Mouse (Mus musculus): ENCODE measurements at regions not wholly inside any gene's neighbourhood (a gene's known extent, or its start where the extent isn't known, plus 50 kb on each side); places are given as distances from the start of the nearest gene placed in this dataset.

- no peak for ATAC-seq
- no peaks in the 10 kb centered on the region for H3K36me3 ChIP-seq (ENCODE audit: control insufficient read depth, insufficient read depth, low read length)
- 89% methylated on average over 8 of the region's 8 CpGs for WGBS
Observed at GRCm38 (mm10) chr2:115392082-115392762, 189.3 kb upstream of the BC052040 start.

GRCm38 (mm10) chr2:115394091-115394490 is 187.4 kb upstream of the BC052040 start:
- no peak overlapping the region for H3K4me2 ChIP-seq (ENCODE audit: low read length)
- no peaks in the 10 kb centered on the region for H3K4me1 ChIP-seq (ENCODE audit: control insufficient read depth, insufficient read depth, low read length)
- H3K27ac ChIP-seq (ENCODE audit: low read length) = no peak overlapping the region
- 74% methylated on average over 4 of the region's 4 CpGs for WGBS
- peaks cover 2% of the 10 kb centered on the region; the same call in 1 of the 2 replicates for H3K27me3 ChIP-seq (ENCODE audit: control insufficient read depth, insufficient read depth, low read depth, low read length)
- H3K4me3 ChIP-seq (ENCODE audit: low read depth, low read length) = no peak overlapping the region
- ATAC-seq = no peak
- H3K9ac ChIP-seq (ENCODE audit: low read depth, low read length) = no peak overlapping the region
- no peaks in the 10 kb centered on the region for H3K36me3 ChIP-seq (ENCODE audit: control insufficient read depth, insufficient read depth, low read length)
- H3K9me3 ChIP-seq (replicated peaks; ENCODE audit: control insufficient read depth, low read length, poor library complexity, severe bottlenecking) = no peaks in the 10 kb centered on the region

More at GRCm38 (mm10) chr2:115392082-115392762, 189.3 kb upstream of the BC052040 start:
- no peak overlapping the region for H3K4me2 ChIP-seq (ENCODE audit: low read length)
- H3K9me3 ChIP-seq (replicated peaks; ENCODE audit: control insufficient read depth, low read length, poor library complexity, severe bottlenecking) = no peaks in the 10 kb centered on the region
- no peak overlapping the region for H3K9ac ChIP-seq (ENCODE audit: low read depth, low read length)
- H3K4me1 ChIP-seq (ENCODE audit: control insufficient read depth, insufficient read depth, low read length) = no peaks in the 10 kb centered on the region
- H3K27ac ChIP-seq (ENCODE audit: low read length) = no peak overlapping the region
- H3K27me3 ChIP-seq (ENCODE audit: control insufficient read depth, insufficient read depth, low read depth, low read length) = peaks cover 3% of the 10 kb centered on the region; the same call in 1 of the 2 replicates
- no peak overlapping the region for H3K4me3 ChIP-seq (ENCODE audit: low read depth, low read length)

- Histone ChIP-seq H3K27ac (ENCODE audit: low read length) (no peak overlapping the region), H3K4me2 (ENCODE audit: low read length) (no peak overlapping the region), H3K9ac (ENCODE audit: low read depth, low read length) (no peak overlapping the region), H3K9me3 (replicated peaks; ENCODE audit: control insufficient read depth, low read length, poor library complexity, severe bottlenecking) (no peaks in the 10 kb centered on the region), H3K4me3 (ENCODE audit: low read depth, low read length) (no peak overlapping the region), H3K36me3 (ENCODE audit: control insufficient read depth, insufficient read depth, low read length) (no peaks in the 10 kb centered on the region), H3K4me1 (ENCODE audit: control insufficient read depth, insufficient read depth, low read length) (no peaks in the 10 kb centered on the region), H3K27me3 (ENCODE audit: control insufficient read depth, insufficient read depth, low read depth, low read length) (no peaks in the 10 kb centered on the region)
- ATAC-seq = no peak
- WGBS = 89% methylated on average over 4 of the region's 4 CpGs
Observed at GRCm38 (mm10) chr2:115398550-115398949, 183.0 kb upstream of the BC052040 start.

GRCm38 (mm10) chr2:115399107-115399740 is 182.3 kb upstream of the BC052040 start:
- Histone ChIP-seq H3K9ac (ENCODE audit: low read depth, low read length) (no peak overlapping the region), H3K36me3 (ENCODE audit: control insufficient read depth, insufficient read depth, low read length) (no peaks in the 10 kb centered on the region), H3K9me3 (replicated peaks; ENCODE audit: control insufficient read depth, low read length, poor library complexity, severe bottlenecking) (no peaks in the 10 kb centered on the region), H3K27me3 (ENCODE audit: control insufficient read depth, insufficient read depth, low read depth, low read length) (no peaks in the 10 kb centered on the region), H3K27ac (ENCODE audit: low read length) (no peak overlapping the region), H3K4me2 (ENCODE audit: low read length) (no peak overlapping the region), H3K4me3 (ENCODE audit: low read depth, low read length) (no peak overlapping the region), H3K4me1 (ENCODE audit: control insufficient read depth, insufficient read depth, low read length) (no peaks in the 10 kb centered on the region)
- no peak for ATAC-seq
- 88% methylated on average over 6 of the region's 6 CpGs for WGBS

- no peak overlapping the region for H3K4me2 ChIP-seq (ENCODE audit: low read length)
- H3K36me3 ChIP-seq (ENCODE audit: control insufficient read depth, insufficient read depth, low read length) = no peaks in the 10 kb centered on the region
- no peak for ATAC-seq
- H3K9me3 ChIP-seq (replicated peaks; ENCODE audit: control insufficient read depth, low read length, poor library complexity, severe bottlenecking) = no peaks in the 10 kb centered on the region
- no peak overlapping the region for H3K27ac ChIP-seq (ENCODE audit: low read length)
- H3K9ac ChIP-seq (ENCODE audit: low read depth, low read length) = no peak overlapping the region
- 95% methylated on average over 10 of the region's 10 CpGs for WGBS
- no peak overlapping the region for H3K4me3 ChIP-seq (ENCODE audit: low read depth, low read length)
- H3K27me3 ChIP-seq (ENCODE audit: control insufficient read depth, insufficient read depth, low read depth, low read length) = no peaks in the 10 kb centered on the region
- no peaks in the 10 kb centered on the region for H3K4me1 ChIP-seq (ENCODE audit: control insufficient read depth, insufficient read depth, low read length)
Observed at GRCm38 (mm10) chr2:115399987-115400550, 181.4 kb upstream of the BC052040 start.

GRCm38 (mm10) chr2:115402246-115402645 is 179.3 kb upstream of the BC052040 start:
- Histone ChIP-seq H3K9me3 (replicated peaks; ENCODE audit: control insufficient read depth, low read length, poor library complexity, severe bottlenecking) (no peaks in the 10 kb centered on the region), H3K9ac (ENCODE audit: low read depth, low read length) (no peak overlapping the region), H3K4me2 (ENCODE audit: low read length) (no peak overlapping the region), H3K27ac (ENCODE audit: low read length) (no peak overlapping the region), H3K4me1 (ENCODE audit: control insufficient read depth, insufficient read depth, low read length) (no peaks in the 10 kb centered on the region), H3K27me3 (ENCODE audit: control insufficient read depth, insufficient read depth, low read depth, low read length) (no peaks in the 10 kb centered on the region), H3K36me3 (ENCODE audit: control insufficient read depth, insufficient read depth, low read length) (no peaks in the 10 kb centered on the region), H3K4me3 (ENCODE audit: low read depth, low read length) (no peak overlapping the region)
- 84% methylated on average over 2 of the region's 2 CpGs for WGBS
- ATAC-seq = no peak

- no peak overlapping the region for H3K9ac ChIP-seq (ENCODE audit: low read depth, low read length)
- H3K36me3 ChIP-seq (ENCODE audit: control insufficient read depth, insufficient read depth, low read length) = no peaks in the 10 kb centered on the region
- H3K4me3 ChIP-seq (ENCODE audit: low read depth, low read length) = no peak overlapping the region
- no peaks in the 10 kb centered on the region for H3K27me3 ChIP-seq (ENCODE audit: control insufficient read depth, insufficient read depth, low read depth, low read length)
- H3K4me1 ChIP-seq (ENCODE audit: control insufficient read depth, insufficient read depth, low read length) = no peaks in the 10 kb centered on the region
- no peak overlapping the region for H3K27ac ChIP-seq (ENCODE audit: low read length)
- H3K9me3 ChIP-seq (replicated peaks; ENCODE audit: control insufficient read depth, low read length, poor library complexity, severe bottlenecking) = no peaks in the 10 kb centered on the region
- WGBS = 53% methylated on average over 2 of the region's 2 CpGs
- no peak overlapping the region for H3K4me2 ChIP-seq (ENCODE audit: low read length)
- ATAC-seq = no peak
Observed at GRCm38 (mm10) chr2:115432476-115432875, 149.0 kb upstream of the BC052040 start.

- ATAC-seq = no peak
- H3K4me2 ChIP-seq (ENCODE audit: low read length) = no peak overlapping the region
- H3K4me1 ChIP-seq (ENCODE audit: control insufficient read depth, insufficient read depth, low read length) = no peaks in the 10 kb centered on the region
- H3K27ac ChIP-seq (ENCODE audit: low read length) = no peak overlapping the region
- 0% methylated on average over 1 of the region's 1 CpGs for WGBS
- H3K36me3 ChIP-seq (ENCODE audit: control insufficient read depth, insufficient read depth, low read length) = no peaks in the 10 kb centered on the region
- H3K9ac ChIP-seq (ENCODE audit: low read depth, low read length) = no peak overlapping the region
- no peaks in the 10 kb centered on the region for H3K9me3 ChIP-seq (replicated peaks; ENCODE audit: control insufficient read depth, low read length, poor library complexity, severe bottlenecking)
- H3K27me3 ChIP-seq (ENCODE audit: control insufficient read depth, insufficient read depth, low read depth, low read length) = no peaks in the 10 kb centered on the region
- no peak overlapping the region for H3K4me3 ChIP-seq (ENCODE audit: low read depth, low read length)
Observed at GRCm38 (mm10) chr2:115441100-115441499, 140.4 kb upstream of the BC052040 start.

GRCm38 (mm10) chr2:115449783-115450483 is 131.6 kb upstream of the BC052040 start:
- Histone ChIP-seq H3K27ac (ENCODE audit: low read length) (no peak overlapping the region), H3K4me3 (ENCODE audit: low read depth, low read length) (no peak overlapping the region), H3K36me3 (ENCODE audit: control insufficient read depth, insufficient read depth, low read length) (no peaks in the 10 kb centered on the region), H3K9ac (ENCODE audit: low read depth, low read length) (no peak overlapping the region), H3K4me2 (ENCODE audit: low read length) (no peak overlapping the region), H3K9me3 (replicated peaks; ENCODE audit: control insufficient read depth, low read length, poor library complexity, severe bottlenecking) (no peaks in the 10 kb centered on the region), H3K27me3 (ENCODE audit: control insufficient read depth, insufficient read depth, low read depth, low read length) (no peaks in the 10 kb centered on the region), H3K4me1 (ENCODE audit: control insufficient read depth, insufficient read depth, low read length) (no peaks in the 10 kb centered on the region)
- WGBS = 91% methylated on average over 6 of the region's 6 CpGs
- no peak for ATAC-seq

Data from midbrain, embryonic 16.5 days (tissue).